Mouse (Mus musculus) spleen, adult 18-20 months (tissue): ENCODE measurements at regions not wholly inside any gene's neighbourhood (a gene's known extent, or its start where the extent isn't known, plus 50 kb on each side); places are given as distances from the start of the nearest gene placed in this dataset.

Experiments used
- DNase-seq, 2 experiments: peaks; one replicate each; pipeline ENCODE4 v3.0.0; 2022; ENCODE audit warnings: mixed read lengths in 2 of 2

DNA sequence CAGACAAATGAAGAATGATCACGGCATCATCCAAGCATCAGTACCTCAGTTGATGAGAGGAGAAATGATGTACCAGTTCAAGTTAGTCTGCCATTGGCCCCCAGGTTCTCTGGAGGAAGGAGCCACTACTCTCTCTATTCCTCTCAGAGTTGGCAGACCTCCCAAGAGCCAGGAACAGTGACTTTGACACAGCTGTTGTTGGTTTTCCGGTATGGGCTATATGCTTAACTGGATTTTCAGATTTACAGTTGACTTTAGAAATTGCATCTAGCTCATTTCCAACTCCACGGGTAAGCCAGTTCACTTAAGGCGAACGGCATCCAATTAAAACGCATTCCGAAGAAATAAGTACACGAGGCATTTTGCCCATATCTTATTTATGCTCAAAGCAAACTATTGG, 182.9 kb upstream of the Ppargc1a start:
- DNase-seq, result no peak

DNA sequence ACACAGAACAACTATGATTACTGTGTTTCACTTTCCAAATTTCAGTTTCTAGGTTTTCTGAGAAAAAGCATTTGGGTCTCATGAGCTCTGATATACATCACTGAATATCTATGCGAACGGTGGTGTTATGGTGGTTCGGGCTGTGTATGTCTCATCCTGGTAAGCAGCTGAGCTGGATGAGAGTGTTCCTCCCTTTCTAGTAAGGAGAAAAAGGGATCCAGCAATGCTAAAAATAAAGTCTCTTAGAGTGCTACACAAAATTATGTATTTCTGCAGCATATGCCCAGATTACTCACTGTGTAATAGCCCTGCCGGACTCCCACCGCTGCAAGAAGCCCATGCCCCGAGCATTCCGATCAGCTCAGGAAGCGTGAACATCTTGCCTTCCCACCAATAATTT, 173.4 kb upstream of the Ppargc1a start:
- no peak for DNase-seq

- DNase-seq, result no peak
Measured at GRCm38 (mm10) chr5:51730241-51730640, 162.7 kb upstream of the Ppargc1a start.

GRCm38 (mm10) chr5:51729771-51730170, 162.2 kb upstream of the Ppargc1a start:
- DNase-seq, result no peak

DNA sequence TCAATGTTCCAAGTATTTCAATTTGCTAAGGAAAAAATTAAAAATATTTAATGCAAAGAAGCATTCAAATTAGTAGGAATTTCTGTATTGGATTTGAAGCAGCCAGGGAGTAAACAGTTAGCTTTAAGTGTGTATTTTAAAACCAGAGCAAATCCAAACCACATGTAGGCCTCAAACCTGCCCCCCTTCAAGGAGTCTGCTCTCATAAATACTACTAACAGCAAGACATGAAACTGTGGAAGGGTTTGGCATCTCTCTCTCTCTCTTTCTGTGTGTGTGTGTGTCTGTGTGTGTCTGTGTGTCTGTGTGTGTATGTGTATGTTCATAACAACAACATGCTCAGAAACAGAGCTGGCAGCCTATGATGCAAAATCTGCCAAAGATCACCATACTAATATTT, 159.2 kb upstream of the Ppargc1a start:
- no peak for DNase-seq

DNA sequence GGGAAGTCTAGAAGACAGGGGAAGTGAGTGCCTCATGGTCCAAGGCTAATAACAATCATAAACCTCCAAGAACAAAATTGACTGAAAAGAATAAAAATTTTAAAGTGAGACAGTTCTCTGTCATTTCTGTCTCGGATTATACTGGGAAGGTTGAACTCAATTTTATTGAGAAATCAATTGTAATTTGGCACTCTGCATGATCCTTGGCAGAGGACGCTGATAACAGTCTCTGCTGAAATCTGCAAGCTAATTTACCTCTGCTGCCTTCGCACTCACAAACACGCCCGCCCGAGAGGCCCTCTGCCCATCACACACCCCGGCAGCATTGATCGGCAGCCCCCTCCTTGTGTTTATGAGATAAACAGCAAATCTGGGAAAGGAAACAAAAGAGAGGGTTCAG, 151.4 kb upstream of the Ppargc1a start:
- DNase-seq, result no peak

GRCm38 (mm10) chr5:51718451-51718850, 150.9 kb upstream of the Ppargc1a start:
- DNase-seq, result no peak

DNA sequence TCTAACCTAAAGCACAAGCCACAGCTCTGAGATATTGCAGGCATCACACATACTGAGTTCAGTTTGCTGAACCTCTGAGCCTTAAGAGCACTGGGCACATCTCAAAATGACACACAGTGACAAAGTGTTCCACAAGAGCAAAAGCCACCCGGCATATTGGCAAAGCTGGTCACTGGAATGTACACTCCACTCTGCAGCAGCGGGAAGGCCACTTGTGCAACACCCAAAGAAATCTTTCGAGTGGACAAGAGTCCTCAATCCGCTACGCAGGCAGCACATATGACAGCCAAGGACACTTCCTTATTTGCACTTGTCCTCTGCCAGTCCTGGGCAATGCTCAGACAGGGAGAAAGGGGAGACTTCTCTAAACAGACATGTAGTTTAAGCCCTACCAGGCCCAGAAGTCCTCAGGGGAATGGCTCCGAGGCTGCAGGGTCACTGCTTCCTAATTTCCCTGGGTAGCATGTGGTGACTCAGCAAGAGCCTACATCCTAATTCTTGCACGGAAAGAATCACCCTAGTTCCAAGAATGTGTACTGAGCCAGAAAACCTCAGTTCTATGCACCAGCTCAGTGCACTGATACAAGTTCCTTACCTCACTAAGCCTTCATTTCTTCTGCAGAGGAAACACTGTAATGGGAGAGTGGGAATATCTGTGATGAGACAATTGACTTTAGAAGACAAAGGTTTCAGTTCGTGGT, 144.5 kb upstream of the Ppargc1a start:
- no peak for DNase-seq

DNA sequence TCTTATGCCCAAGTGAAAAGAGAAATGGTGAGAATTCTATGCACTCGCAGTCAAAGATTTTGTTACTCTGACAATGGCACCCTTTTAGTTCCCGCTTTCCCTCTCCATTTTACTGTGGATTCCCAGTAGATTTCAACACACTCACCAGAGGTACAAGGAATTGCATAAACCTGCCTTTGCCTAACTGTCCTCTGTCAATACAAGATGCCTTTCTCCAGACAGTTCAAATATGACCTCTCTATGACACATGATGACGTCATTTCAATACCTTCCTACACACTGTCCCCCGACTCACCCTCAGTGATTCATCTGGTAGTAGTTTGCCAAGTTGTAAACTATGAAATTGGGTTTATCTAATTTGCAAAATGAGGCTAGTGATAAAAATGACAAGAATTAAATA, 143.1 kb upstream of the Ppargc1a start:
- DNase-seq, result no peak

DNA sequence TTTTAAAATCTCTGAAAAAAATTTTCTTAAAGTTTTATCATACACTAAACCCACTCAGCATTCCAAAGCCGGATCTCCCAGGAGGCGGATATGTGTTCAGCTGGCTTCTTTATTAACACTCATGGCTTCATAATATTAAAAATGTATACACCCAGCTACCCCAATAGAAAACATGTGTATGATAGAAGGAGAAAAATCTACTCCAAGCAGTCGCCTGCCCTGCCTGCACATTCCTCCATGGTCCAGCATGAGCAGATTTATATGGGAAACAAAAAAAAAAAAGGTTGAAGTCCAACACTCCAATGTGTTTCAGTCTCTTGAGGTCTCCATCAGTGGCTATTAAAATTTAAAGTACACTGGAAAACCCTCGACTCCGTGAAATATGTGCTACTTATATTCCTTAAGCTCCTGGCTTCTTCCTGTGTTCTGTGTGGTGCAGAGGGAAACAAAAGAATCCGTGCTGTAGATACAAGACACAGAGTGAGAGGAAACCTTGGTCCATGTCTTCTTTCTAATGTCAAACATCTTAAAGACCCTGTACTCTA, 142.0 kb upstream of the Ppargc1a start:
- no peak for DNase-seq

- DNase-seq, result no peak
Measured at GRCm38 (mm10) chr5:51679884-51680283, 112.4 kb upstream of the Ppargc1a start.

DNA sequence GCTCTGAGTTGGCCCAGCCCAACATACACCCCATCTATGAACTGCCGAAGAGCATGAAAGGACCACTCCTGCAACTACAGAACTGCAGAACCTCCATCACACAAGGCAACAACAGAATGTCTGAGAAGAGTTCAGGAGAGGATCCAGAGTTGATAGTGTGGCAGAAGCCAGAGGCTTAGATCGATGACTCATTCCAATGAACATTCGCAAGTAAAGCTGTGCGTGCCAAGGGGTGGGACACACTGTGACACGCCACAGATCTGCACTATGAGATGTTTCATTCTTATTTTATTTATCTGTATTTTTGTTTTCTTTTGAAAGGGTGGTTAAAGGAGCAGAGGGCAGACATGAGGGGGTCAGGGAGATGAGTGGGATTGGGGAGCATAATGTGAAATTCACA, 103.7 kb upstream of the Ppargc1a start:
- no peak for DNase-seq

DNA sequence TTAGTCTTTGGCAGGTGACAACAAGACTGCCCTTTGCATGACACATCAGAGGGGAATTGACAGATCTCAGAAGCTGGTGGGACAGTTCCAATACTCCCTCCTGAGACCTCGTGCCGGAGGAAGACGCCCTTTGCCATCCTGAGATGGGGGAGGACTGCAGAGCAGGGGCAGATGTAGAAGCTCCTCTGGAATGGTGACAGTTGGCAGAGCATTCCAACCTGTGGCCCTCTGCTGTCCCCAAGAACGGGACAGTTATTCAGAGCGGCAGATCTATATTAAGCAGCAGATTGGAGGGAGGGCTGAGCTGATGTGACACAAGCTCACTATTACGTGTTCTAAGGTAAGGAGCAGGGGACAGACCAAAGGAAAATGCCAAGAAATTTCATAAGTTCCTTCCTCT, 97.7 kb upstream of the Ppargc1a start:
- no peak for DNase-seq

DNA sequence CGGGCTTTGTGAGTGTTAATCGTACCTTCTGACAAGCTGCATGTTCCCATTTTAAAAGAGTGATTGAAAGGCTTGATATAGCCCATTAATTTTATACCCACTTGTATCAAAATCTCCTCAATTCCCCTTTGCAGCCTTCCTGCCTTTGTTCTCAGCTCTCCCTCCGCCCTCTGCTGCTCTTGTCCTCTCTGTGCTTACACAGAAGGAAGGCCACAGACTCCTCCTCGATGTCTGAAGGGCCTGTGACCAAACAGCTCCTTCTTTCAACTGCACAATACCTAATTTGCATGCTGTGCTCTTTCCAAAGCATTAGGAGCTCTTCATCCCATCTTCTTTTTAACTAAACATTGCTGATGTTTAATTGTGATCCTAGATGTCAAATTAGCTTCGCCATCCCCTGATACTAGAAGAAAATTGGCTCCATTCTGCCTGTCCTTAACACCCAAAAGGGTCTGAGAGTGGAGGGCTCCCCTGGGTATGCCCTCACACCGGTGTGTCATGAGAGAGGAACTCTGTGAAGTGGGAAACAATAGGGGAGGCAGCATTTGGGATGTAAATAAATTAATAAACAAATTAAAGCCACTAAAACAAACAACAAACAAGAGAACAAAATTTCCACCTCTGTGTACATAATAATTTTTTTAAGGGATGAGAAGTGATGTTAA, 90.8 kb upstream of the Ppargc1a start:
- DNase-seq, result no peak

DNA sequence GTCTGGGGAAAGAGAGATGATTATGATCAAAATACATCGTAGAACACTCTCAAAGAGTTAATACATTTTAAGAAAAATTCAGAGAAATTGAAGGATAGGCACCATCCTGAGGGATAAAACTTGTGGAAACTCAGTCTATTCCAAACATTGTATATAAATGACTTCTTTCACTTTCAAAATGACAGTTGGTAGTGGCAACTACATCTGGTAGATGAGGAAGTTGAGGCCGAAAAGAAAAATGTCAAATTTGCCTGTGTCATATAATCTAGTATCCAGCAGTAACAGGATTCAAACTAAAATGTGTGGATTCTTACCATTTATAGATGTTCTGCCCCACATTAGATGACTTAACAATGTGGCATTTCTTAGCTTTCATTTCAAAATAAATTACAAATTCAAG, 86.0 kb upstream of the Ppargc1a start:
- DNase-seq, result no peak

- DNase-seq, result no peak
Measured at GRCm38 (mm10) chr5:51624400-51624799, 56.9 kb upstream of the Ppargc1a start.
